Mouse (Mus musculus) gastrocnemius, adult 8-10 months (tissue): ENCODE data around the gene Srcap. TPM values are rescaled to one million over a fixed set of nuclear protein-coding genes. Genes with fewer than 3 reads are reported as not detected.

Source experiments
- DNase-seq, 2 experiments: peaks; one replicate each; pipeline ENCODE4 v3.0.0; 2022; ENCODE audit warnings: low spot score in 2 of 2
- microRNA-seq: library from miRNA; unstranded; fragments of <30 nt; microRNA quantifications from one replicate; pipeline ENCODE4 v1.2.0, GENCODE M21; 2022
- total RNA-seq, 4 experiments: library from RNA; stranded (reverse); gene quantifications; 2 replicates each; pipeline ENCODE4 v1.2.4; 2022

Gene Srcap
- total RNA-seq, 4 experiments from 2014 or later = 44.3 to 52.4 (median 48.6) TPM

GRCm38 (mm10) chr7:127573503-127574008 is 61.8 kb downstream of the Srcap start:
- no peak for DNase-seq

GRCm38 (mm10) chr7:127574115-127574514 is 62.3 kb downstream of the Srcap start:
- DNase-seq = no peak

GRCm38 (mm10) chr7:127583260-127583659 is 71.5 kb downstream of the Srcap start:
- DNase-seq = no peak

- no peak for DNase-seq
Measured at GRCm38 (mm10) chr7:127585031-127585430, 73.2 kb downstream of the Srcap start.

GRCm38 (mm10) chr7:127586149-127586548 is 74.4 kb downstream of the Srcap start:
- no peak for DNase-seq

GRCm38 (mm10) chr7:127587196-127587595 is 75.4 kb downstream of the Srcap start:
- DNase-seq = no peak

- peak; percentile 92 to 93 for DNase-seq
Measured at GRCm38 (mm10) chr7:127588011-127588871, 76.5 kb downstream of the Srcap start, which contains the start of the genes Ccdc189 and Rnf40. Gene Ccdc189, minus strand, starts transcription at chr7:127588595. Gene Rnf40, plus strand, starts transcription at chr7:127588767.

- no peak for DNase-seq
Measured at GRCm38 (mm10) chr7:127588901-127589300, 77.1 kb downstream of the Srcap start.

- no peak for DNase-seq
Measured at GRCm38 (mm10) chr7:127589637-127590036, 77.9 kb downstream of the Srcap start.

GRCm38 (mm10) chr7:127591108-127591507 is 79.3 kb downstream of the Srcap start:
- DNase-seq = no peak

- DNase-seq = no peak
Measured at GRCm38 (mm10) chr7:127592575-127592974, 80.8 kb downstream of the Srcap start.

GRCm38 (mm10) chr7:127596747-127597146 is 85.0 kb downstream of the Srcap start:
- no peak for DNase-seq

GRCm38 (mm10) chr7:127600612-127601011 is 88.8 kb downstream of the Srcap start:
- no peak for DNase-seq

GRCm38 (mm10) chr7:127601735-127602134 is 90.0 kb downstream of the Srcap start:
- DNase-seq = no peak

GRCm38 (mm10) chr7:127602903-127603302 is 91.1 kb downstream of the Srcap start:
- DNase-seq = no peak

- no peak for DNase-seq
Measured at GRCm38 (mm10) chr7:127604256-127604655, 92.5 kb downstream of the Srcap start.

- DNase-seq = no peak
Measured at GRCm38 (mm10) chr7:127607150-127607549, 95.4 kb downstream of the Srcap start.

Small RNA genes within 50 kb of the gene (microRNA-seq; reads per million reads assigned to microRNA genes)
- gene Gm47278 (not detected), gene Mir7060 (not detected)

Other genes starting within 250 kb of the Srcap start
- 10 to 100 TPM; 38.1 to 45.4 (median 41.6) TPM for gene Sephs2, start 237.9 kb upstream of the Srcap start, total RNA-seq
- gene Itgal, start 215.7 kb upstream of the Srcap start, total RNA-seq = under 1 TPM; 0.07 to 0.25 (median 0.17) TPM
- gene Zfp768, start 166.4 kb upstream of the Srcap start, total RNA-seq = 10 to 100 TPM; 39.1 to 55.1 (median 41.1) TPM
- 1 to 10 TPM; 3.0 to 3.4 (median 3.1) TPM for gene Zfp747, start 135.9 kb upstream of the Srcap start, total RNA-seq
- 1 to 10 TPM; 1.5 to 2.5 (median 2.1) TPM for gene 9130019O22Rik, start 124.8 kb upstream of the Srcap start, total RNA-seq
- 1 to 10 TPM; 1.6 to 2.2 (median 1.7) TPM for gene E430018J23Rik, start 118.4 kb upstream of the Srcap start, total RNA-seq
- 1 to 10 TPM; 1.4 to 2.3 (median 1.9) TPM for gene Zfp764, start 105.2 kb upstream of the Srcap start, total RNA-seq
- gene Zfp688, start 89.9 kb upstream of the Srcap start, total RNA-seq = 1 to 10 TPM; 1.3 to 3.4 (median 2.2) TPM
- gene Zfp689, start 62.8 kb upstream of the Srcap start, total RNA-seq = 1 to 10 TPM in 3 of 4 experiments, under 1 TPM in 1; 0.88 to 1.3 (median 1.2) TPM
- gene Prr14, start 52.4 kb upstream of the Srcap start, total RNA-seq = 10 to 100 TPM; 14.8 to 18.4 (median 16.7) TPM
- gene Fbrs, start 32.8 kb upstream of the Srcap start, total RNA-seq = 10 to 100 TPM; 21.9 to 29.3 (median 25.1) TPM
- gene Gm42715, start 7.6 kb downstream of the Srcap start, total RNA-seq = 1 to 10 TPM; 4.4 to 8.0 (median 5.5) TPM
- gene Tmem265, start 49.4 kb downstream of the Srcap start, total RNA-seq = not detected
- 10 to 100 TPM in 1 of 4 experiments, 1 to 10 TPM in 3; 8.0 to 10.6 (median 8.4) TPM for gene Phkg2, start 61.4 kb downstream of the Srcap start, total RNA-seq
- gene Ccdc189, start 76.6 kb downstream of the Srcap start, total RNA-seq = 1 to 10 TPM; 2.0 to 2.6 (median 2.2) TPM
- gene Rnf40, start 76.8 kb downstream of the Srcap start, total RNA-seq = 10 to 100 TPM; 28.6 to 32.3 (median 30.6) TPM
- gene Zfp629, start 103.8 kb downstream of the Srcap start, total RNA-seq = 1 to 10 TPM; 6.8 to 7.8 (median 7.4) TPM
- 10 to 100 TPM; 33.5 to 36.0 (median 34.1) TPM for gene Bcl7c, start 196.9 kb downstream of the Srcap start, total RNA-seq
- 10 to 100 TPM; 15.2 to 20.3 (median 17.1) TPM for gene Ctf1, start 200.8 kb downstream of the Srcap start, total RNA-seq
- gene Ctf2, start 220.2 kb downstream of the Srcap start, total RNA-seq = not detected
- gene Fbxl19, start 232.6 kb downstream of the Srcap start, total RNA-seq = 1 to 10 TPM in 2 of 4 experiments, under 1 TPM in 2; 0.92 to 1.6 (median 1.1) TPM